Mouse (Mus musculus) CH12.LX (cell line): ENCODE measurements around the gene Tspan5. TPM values are rescaled to one million over a fixed set of nuclear protein-coding genes. Genes with fewer than 3 reads are reported as not detected.

Source experiments
- DNase-seq: peaks from one replicate; pipeline ENCODE4 v3.0.0-alpha.2; 2013; ENCODE audit errors: extremely low read depth
- H3K27ac ChIP-seq: 2 replicates; pipeline ENCODE4 v1.5.1; 2012; ENCODE audit warnings: low read depth, mild to moderate bottlenecking, control low read depth, moderate library complexity; ENCODE audit not compliant: insufficient read depth
- H3K27me3 ChIP-seq: replicated peaks from 2 replicates; pipeline ENCODE3; 2012; ENCODE audit warnings: inconsistent platforms
- H3K36me3 ChIP-seq, 2 experiments: replicated peaks in 1 of 2; 2 replicates each; pipeline versions ENCODE3 to v1.6.1; 2012; ENCODE audit warnings: inconsistent platforms in 1 of 2, low read length in 1 of 2, mild to moderate bottlenecking in 1 of 2, mixed read lengths in 1 of 2, moderate library complexity in 1 of 2; ENCODE audit not compliant: control insufficient read depth in 1 of 2, insufficient read depth in 1 of 2
- H3K4me1 ChIP-seq, 2 experiments: 2 replicates each; pipeline ENCODE4 v1.6.1; 2012; ENCODE audit warnings: inconsistent platforms in 1 of 2, moderate library complexity in 1 of 2; ENCODE audit not compliant: insufficient read depth in 2 of 2, control insufficient read depth in 1 of 2
- H3K4me2 ChIP-seq: 2 replicates; pipeline ENCODE4 v1.6.1; 2012; ENCODE audit warnings: low read depth, mild to moderate bottlenecking, control low read depth; ENCODE audit not compliant: poor library complexity, insufficient read depth, severe bottlenecking
- H3K4me3 ChIP-seq, 3 experiments: fragments of 150-350 bp in 1 of 3; sonication (generic) in 1 of 3; replicated peaks in 1 of 3; 2 replicates each; pipeline versions ENCODE3 to v1.5.1; 2011 to 2012; ENCODE audit warnings: low read depth in 2 of 3, low read length in 2 of 3, mild to moderate bottlenecking in 2 of 3, moderate library complexity in 2 of 3, control low read depth in 1 of 3, improper control_type of control experiment in 1 of 3, inconsistent platforms in 1 of 3, mixed read lengths in 1 of 3; ENCODE audit not compliant: poor library complexity in 1 of 3
- H3K79me2 ChIP-seq: replicated peaks from 2 replicates; pipeline ENCODE4 v1.6.1; 2012; ENCODE audit warnings: mild to moderate bottlenecking, moderate library complexity; ENCODE audit not compliant: control insufficient read depth, poor library complexity, insufficient read depth, severe bottlenecking; ENCODE audit errors: extremely low read depth
- H3K9ac ChIP-seq: 2 replicates; pipeline ENCODE4 v1.6.1; 2012; ENCODE audit warnings: low read depth, mild to moderate bottlenecking, control low read depth, moderate library complexity; ENCODE audit not compliant: insufficient read depth
- H3K9me3 ChIP-seq: replicated peaks from 2 replicates; pipeline ENCODE3; 2012; ENCODE audit warnings: low read length, inconsistent platforms, mixed read lengths
- BHLHE40 ChIP-seq: IDR thresholded peaks from 2 replicates; pipeline ENCODE4 v1.6.1; 2011; ENCODE audit warnings: mild to moderate bottlenecking, low read depth, low read length, improper control_type of control experiment
- CHD1 ChIP-seq: IDR thresholded peaks from 2 replicates; pipeline ENCODE4 v1.6.1; 2012; ENCODE audit warnings: low read depth, low read length, improper control_type of control experiment, inconsistent platforms
- CHD2 ChIP-seq: IDR thresholded peaks from 2 replicates; pipeline ENCODE4 v1.6.1; 2011; ENCODE audit warnings: low read length, improper control_type of control experiment
- CTCF ChIP-seq, 2 experiments: IDR thresholded peaks in 1 of 2; conservative IDR thresholded peaks in 1 of 2; 2 replicates each; pipeline ENCODE4 v1.5.1; 2011 to 2012; ENCODE audit warnings: low read depth in 2 of 2, low read length in 2 of 2, improper control_type of control experiment in 1 of 2, inconsistent platforms in 1 of 2, mild to moderate bottlenecking in 1 of 2, moderate library complexity in 1 of 2
- ELF1 ChIP-seq: IDR thresholded peaks from 2 replicates; pipeline ENCODE4 v1.6.1; 2014; ENCODE audit warnings: low read depth, mild to moderate bottlenecking, inconsistent platforms, low read length, improper control_type of control experiment
- EP300 ChIP-seq: IDR thresholded peaks from 2 replicates; pipeline ENCODE4 v1.6.1; 2011; ENCODE audit warnings: low read length, improper control_type of control experiment
- ETS1 ChIP-seq: conservative IDR thresholded peaks from 2 replicates; pipeline ENCODE4 v1.6.1; 2012; ENCODE audit warnings: low read depth, mild to moderate bottlenecking, inconsistent platforms, low read length, improper control_type of control experiment, moderate library complexity
- GABPA ChIP-seq: IDR thresholded peaks from 2 replicates; pipeline ENCODE4 v1.6.1; 2012; ENCODE audit warnings: low read depth, low read length, improper control_type of control experiment, inconsistent platforms; ENCODE audit not compliant: insufficient replicate concordance
- HCFC1 ChIP-seq: IDR thresholded peaks from 2 replicates; pipeline ENCODE4 v1.6.1; 2012; ENCODE audit warnings: low read depth, mild to moderate bottlenecking, inconsistent platforms, low read length, improper control_type of control experiment
- IRF4 ChIP-seq: IDR thresholded peaks from 2 replicates; pipeline ENCODE4 v1.6.1; 2014; ENCODE audit warnings: low read depth, mild to moderate bottlenecking, inconsistent platforms, low read length, improper control_type of control experiment
- JUN ChIP-seq: IDR thresholded peaks from 2 replicates; pipeline ENCODE4 v1.6.1; 2011; ENCODE audit warnings: low read depth, mild to moderate bottlenecking, low read length, improper control_type of control experiment, moderate library complexity; ENCODE audit not compliant: insufficient read depth
- JUND ChIP-seq: conservative IDR thresholded peaks from 2 replicates; pipeline ENCODE4 v1.6.1; 2011; ENCODE audit warnings: low read depth, low read length, improper control_type of control experiment
- KAT2A ChIP-seq: IDR thresholded peaks from 2 replicates; pipeline ENCODE4 v1.6.1; 2012; ENCODE audit warnings: low read length, improper control_type of control experiment, inconsistent platforms; ENCODE audit not compliant: insufficient replicate concordance
- MAX ChIP-seq: IDR thresholded peaks from 2 replicates; pipeline ENCODE4 v1.6.1; 2011; ENCODE audit warnings: low read length, improper control_type of control experiment
- MAZ ChIP-seq: IDR thresholded peaks from 2 replicates; pipeline ENCODE4 v1.6.1; 2012; ENCODE audit warnings: low read depth, mild to moderate bottlenecking, inconsistent platforms, low read length, improper control_type of control experiment, moderate library complexity
- MEF2A ChIP-seq: IDR thresholded peaks from 2 replicates; pipeline ENCODE4 v1.6.1; 2014; ENCODE audit warnings: low read depth, mild to moderate bottlenecking, inconsistent platforms, low read length, improper control_type of control experiment, borderline replicate concordance
- MXI1 ChIP-seq: IDR thresholded peaks from 2 replicates; pipeline ENCODE4 v1.6.1; 2011; ENCODE audit warnings: mild to moderate bottlenecking, low read depth, low read length, improper control_type of control experiment
- MYC ChIP-seq: IDR thresholded peaks from 2 replicates; pipeline ENCODE4 v1.6.1; 2011; ENCODE audit warnings: low read depth, mild to moderate bottlenecking, improper control_type of control experiment, low read length
- NELFE ChIP-seq: IDR thresholded peaks from 2 replicates; pipeline ENCODE4 v1.6.1; 2011; ENCODE audit warnings: low read depth, low read length, improper control_type of control experiment
- NRF1 ChIP-seq: IDR thresholded peaks from 2 replicates; pipeline ENCODE4 v1.6.1; 2014; ENCODE audit warnings: low read depth, mild to moderate bottlenecking, inconsistent platforms, low read length, improper control_type of control experiment, moderate library complexity
- PAX5 ChIP-seq: IDR thresholded peaks from 2 replicates; pipeline ENCODE4 v1.6.1; 2012; ENCODE audit warnings: low read length, inconsistent platforms, mixed read lengths
- POLR2A ChIP-seq: IDR thresholded peaks from 2 replicates; pipeline ENCODE4 v1.6.1; 2011; ENCODE audit warnings: low read depth, mild to moderate bottlenecking, improper control_type of control experiment, low read length
- POLR2AphosphoS2 ChIP-seq: IDR thresholded peaks from 2 replicates; pipeline ENCODE4 v1.6.1; 2011; ENCODE audit warnings: low read depth, low read length, improper control_type of control experiment
- RAD21 ChIP-seq: IDR thresholded peaks from 2 replicates; pipeline ENCODE4 v1.6.1; 2011; ENCODE audit warnings: low read depth, mild to moderate bottlenecking, low read length, improper control_type of control experiment, moderate library complexity
- RCOR1 ChIP-seq: conservative IDR thresholded peaks from 2 replicates; pipeline ENCODE4 v1.6.1; 2012; ENCODE audit warnings: low read depth, mild to moderate bottlenecking, inconsistent platforms, low read length, improper control_type of control experiment
- SIN3A ChIP-seq: IDR thresholded peaks from 2 replicates; pipeline ENCODE4 v1.6.1; 2012; ENCODE audit warnings: low read length, improper control_type of control experiment, inconsistent platforms
- SMC3 ChIP-seq: IDR thresholded peaks from 2 replicates; pipeline ENCODE4 v1.6.1; 2011; ENCODE audit warnings: low read depth, low read length, improper control_type of control experiment
- TCF12 ChIP-seq: IDR thresholded peaks from 2 replicates; pipeline ENCODE4 v1.6.1; 2014; ENCODE audit warnings: low read depth, mild to moderate bottlenecking, inconsistent platforms, low read length, improper control_type of control experiment
- UBTF ChIP-seq: IDR thresholded peaks from 2 replicates; pipeline ENCODE4 v1.6.1; 2012; ENCODE audit warnings: low read depth, mild to moderate bottlenecking, inconsistent platforms, low read length, improper control_type of control experiment, moderate library complexity
- USF2 ChIP-seq: conservative IDR thresholded peaks from 2 replicates; pipeline ENCODE4 v1.6.1; 2011; ENCODE audit warnings: low read depth, low read length, improper control_type of control experiment
- ZC3H11A ChIP-seq: IDR thresholded peaks from 2 replicates; pipeline ENCODE4 v1.6.1; 2012; ENCODE audit warnings: low read depth, mild to moderate bottlenecking, inconsistent platforms, low read length, improper control_type of control experiment
- ZKSCAN1 ChIP-seq: IDR thresholded peaks from 2 replicates; pipeline ENCODE4 v1.6.1; 2012; ENCODE audit warnings: low read depth, inconsistent platforms, low read length, improper control_type of control experiment, borderline replicate concordance
- ZMIZ1 ChIP-seq: IDR thresholded peaks from 2 replicates; pipeline ENCODE4 v1.6.1; 2012; ENCODE audit warnings: low read depth, mild to moderate bottlenecking, inconsistent platforms, low read length, improper control_type of control experiment
- ZNF384 ChIP-seq: IDR thresholded peaks from 2 replicates; pipeline ENCODE4 v1.6.1; 2012; ENCODE audit warnings: low read depth, low read length, improper control_type of control experiment, inconsistent platforms
- dilution Hi-C: fragments of 300-500 bp; cut with MboI; formaldehyde crosslinking; loops from 2 replicates; pipeline ENCODE4 v1.14.3; 2020; ENCODE audit warnings: low sequenced_read_pairs; ENCODE audit not compliant: extremely low pct_unique_long_range_greater_than_20kb, extremely low pct_ligation_motif_present
- in situ Hi-C: fragments of 300-500 bp; cut with MboI; formaldehyde crosslinking; loops from 3 replicates; pipeline ENCODE4 v1.14.3; 2019; ENCODE audit warnings: low sequenced_read_pairs, low pct_ligation_motif_present, low pct_unique_long_range_greater_than_20kb, mixed read lengths
- polyA plus RNA-seq: library from polyadenylated mRNA; unstranded; fragments of >175 nt; gene quantifications from 2 replicates; pipeline ENCODE4 v1.2.1, GENCODE M21; 2012; ENCODE audit warnings: low read depth; ENCODE audit not compliant: insufficient read length
- total RNA-seq, 2 experiments: library from RNA; depleted of rRNA; stranded (reverse); fragments of 300-350 nt in 1 of 2; fragments of >200 nt in 1 of 2; gene quantifications; 2 replicates each; pipeline ENCODE4 v1.2.3; 2012 to 2014

Tspan5 gene
- total and polyA plus RNA-seq, 3 experiments, result 17.2 to 43.1 (median 25.9) TPM

DNA sequence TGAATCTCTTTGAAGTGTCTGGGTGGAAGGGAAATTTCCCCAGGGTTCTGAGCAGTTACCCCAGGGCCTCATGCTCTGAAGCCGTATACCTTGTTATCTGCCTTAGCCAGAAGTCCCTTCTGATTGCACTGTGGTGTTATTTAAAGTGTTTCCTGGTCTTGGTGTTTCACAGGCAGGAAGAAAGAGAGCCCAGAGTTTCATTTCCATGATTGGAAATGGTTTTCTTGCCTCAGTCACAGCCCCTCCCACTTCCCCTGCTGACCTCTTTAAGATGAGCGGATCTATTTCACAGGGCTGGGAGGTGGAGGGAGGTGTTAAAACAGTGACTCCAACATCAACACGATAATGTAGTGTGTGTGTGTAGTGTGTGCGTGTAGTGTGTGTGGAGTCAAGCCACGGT lies 151.5 kb downstream of the Tspan5 start (continued):
- no peak for TF ChIP-seq RCOR1
- no peak for TF ChIP-seq JUN
- no peak for TF ChIP-seq CHD1
- no peak for TF ChIP-seq MYC
- TF ChIP-seq MAX, result no peak
- no peak for TF ChIP-seq MXI1
- TF ChIP-seq ELF1, result peak; percentile 42; the same call in 1 of the 2 replicates

- Histone ChIP-seq H3K9ac (no peak overlapping the region), H3K27ac (no peak overlapping the region), H3K27me3 (no peaks in the 10 kb centered on the region), H3K4me1 (peaks cover 10 to 39% of the 10 kb centered on the region in 2 experiments), H3K4me3 (no peak overlapping the region), H3K4me2 (no peak overlapping the region)
- dilution Hi-C loops (no loop called here), in situ Hi-C loops (loop anchor here (10.0 kb wide), 1 partner anchor 83 kb away; no protein-coding TSS in a partner anchor)
- no peak for DNase-seq
- TF ChIP-seq SMC3 (peak; percentile 20; the same call in 1 of the 2 replicates), USF2 (no peak), HCFC1 (no peak), CHD1 (no peak), EP300 (no peak), CHD2 (no peak), NRF1 (no peak), UBTF (no peak), IRF4 (no peak), ETS1 (no peak), MAZ (no peak), ZKSCAN1 (peak; percentile 76), ELF1 (no peak), GABPA (no peak), CTCF (conservative IDR thresholded peaks at IDR 0.05 in 1 of 2, IDR thresholded peaks at IDR 0.05 in 1 of 2; ENCODE audit: low read depth in 2 of 2, low read length in 2 of 2) (peak in 1 of 2 experiments; percentile 32; a peak in 2 of 4 replicates), PAX5 (no peak), TCF12 (no peak), POLR2A (no peak), NELFE (no peak), POLR2AphosphoS2 (no peak), ZMIZ1 (no peak), SIN3A (no peak), MEF2A (no peak), BHLHE40 (no peak), ZNF384 (no peak), JUN (no peak), RAD21 (peak; percentile 2), JUND (no peak), KAT2A (no peak), ZC3H11A (no peak)
- TF ChIP-seq, all 38 proteins: peak for 4
- Histone ChIP-seq H3K9me3 (peaks cover 6% of the 10 kb centered on the region), H3K79me2 (no peaks in the 10 kb centered on the region), H3K36me3 (peaks cover 5 to 73% of the 10 kb centered on the region in 2 experiments)
These were observed 155.5 kb downstream of the Tspan5 start for GRCm38 (mm10) chr3:138897500-138897899.
